Mouse (Mus musculus): ENCODE results near the gene Lmbrd1. TPM values are rescaled to one million over a fixed set of nuclear protein-coding genes. Genes with fewer than 3 reads are reported as not detected.

Gene Lmbrd1
- polyA plus RNA-seq, 1 experiment from 2014 or later = 29.8 TPM

- Histone ChIP-seq H3K4me3 (ENCODE audit: low read length) (peak overlapping the region; percentile 63), H3K27me3 (ENCODE audit: control insufficient read depth, insufficient read depth, low read length) (no peaks in the 10 kb centered on the region), H3K27ac (ENCODE audit: low read length) (peak overlapping the region; percentile 64), H3K4me1 (ENCODE audit: control insufficient read depth, insufficient read depth, low read length) (peaks cover 6% of the 10 kb centered on the region), H3K9me3 (replicated peaks; ENCODE audit: control insufficient read depth, low read length) (no peaks in the 10 kb centered on the region), H3K9ac (ENCODE audit: low read length) (peak overlapping the region; percentile 85), H3K4me2 (ENCODE audit: low read depth, low read length) (peak overlapping the region; percentile 82), H3K36me3 (ENCODE audit: control insufficient read depth, insufficient read depth) (no peaks in the 10 kb centered on the region)
- 3% methylated on average over 13 of the region's 13 CpGs for WGBS
- no peak for ATAC-seq (replicated peaks; ENCODE audit: extremely low read depth, insufficient read depth, low FRiP score)
Observed at GRCm38 (mm10) chr1:24679071-24679470, 641 bp downstream of the Lmbrd1 start.

GRCm38 (mm10) chr1:24680991-24681390 is 2.6 kb downstream of the Lmbrd1 start:
- H3K36me3 ChIP-seq (ENCODE audit: control insufficient read depth, insufficient read depth) = peaks cover 2% of the 10 kb centered on the region; the same call in 1 of the 2 replicates
- H3K9me3 ChIP-seq (replicated peaks; ENCODE audit: control insufficient read depth, low read length) = no peaks in the 10 kb centered on the region
- no peak overlapping the region for H3K4me3 ChIP-seq (ENCODE audit: low read length)
- peaks cover 6% of the 10 kb centered on the region for H3K4me1 ChIP-seq (ENCODE audit: control insufficient read depth, insufficient read depth, low read length)
- H3K27ac ChIP-seq (ENCODE audit: low read length) = no peak overlapping the region
- no peak overlapping the region for H3K9ac ChIP-seq (ENCODE audit: low read length)
- no peaks in the 10 kb centered on the region for H3K27me3 ChIP-seq (ENCODE audit: control insufficient read depth, insufficient read depth, low read length)
- WGBS = 94% methylated on average over 3 of the region's 3 CpGs
- H3K4me2 ChIP-seq (ENCODE audit: low read depth, low read length) = no peak overlapping the region
- ATAC-seq (replicated peaks; ENCODE audit: extremely low read depth, insufficient read depth, low FRiP score) = no peak

- 72% methylated on average over 3 of the region's 3 CpGs for WGBS
- no peak overlapping the region for H3K4me3 ChIP-seq (ENCODE audit: low read length)
- no peak for ATAC-seq (replicated peaks; ENCODE audit: extremely low read depth, insufficient read depth, low FRiP score)
Observed at GRCm38 (mm10) chr1:24681946-24682345, 3.5 kb downstream of the Lmbrd1 start.

GRCm38 (mm10) chr1:24683947-24684346 is 5.5 kb downstream of the Lmbrd1 start:
- Histone ChIP-seq H3K27ac (ENCODE audit: low read length) (no peak overlapping the region), H3K4me1 (ENCODE audit: control insufficient read depth, insufficient read depth, low read length) (peaks cover 6% of the 10 kb centered on the region), H3K36me3 (ENCODE audit: control insufficient read depth, insufficient read depth) (peaks cover 5% of the 10 kb centered on the region; the same call in 1 of the 2 replicates), H3K4me3 (ENCODE audit: low read length) (no peak overlapping the region), H3K27me3 (ENCODE audit: control insufficient read depth, insufficient read depth, low read length) (no peaks in the 10 kb centered on the region), H3K9ac (ENCODE audit: low read length) (no peak overlapping the region), H3K4me2 (ENCODE audit: low read depth, low read length) (no peak overlapping the region), H3K9me3 (replicated peaks; ENCODE audit: control insufficient read depth, low read length) (no peaks in the 10 kb centered on the region)
- peak; percentile 95 for ATAC-seq (replicated peaks; ENCODE audit: extremely low read depth, insufficient read depth, low FRiP score)
- 93% methylated on average over 1 of the region's 1 CpGs for WGBS

More at GRCm38 (mm10) chr1:24681946-24682345, 3.5 kb downstream of the Lmbrd1 start:
- Histone ChIP-seq H3K9ac (ENCODE audit: low read length) (no peak overlapping the region), H3K27me3 (ENCODE audit: control insufficient read depth, insufficient read depth, low read length) (no peaks in the 10 kb centered on the region), H3K9me3 (replicated peaks; ENCODE audit: control insufficient read depth, low read length) (no peaks in the 10 kb centered on the region), H3K4me2 (ENCODE audit: low read depth, low read length) (no peak overlapping the region), H3K4me1 (ENCODE audit: control insufficient read depth, insufficient read depth, low read length) (peaks cover 6% of the 10 kb centered on the region), H3K27ac (ENCODE audit: low read length) (no peak overlapping the region), H3K36me3 (ENCODE audit: control insufficient read depth, insufficient read depth) (peaks cover 5% of the 10 kb centered on the region; the same call in 1 of the 2 replicates)

GRCm38 (mm10) chr1:24685606-24686005 is 7.2 kb downstream of the Lmbrd1 start:
- no peaks in the 10 kb centered on the region for H3K27me3 ChIP-seq (ENCODE audit: control insufficient read depth, insufficient read depth, low read length)
- no peak overlapping the region for H3K4me2 ChIP-seq (ENCODE audit: low read depth, low read length)
- H3K9ac ChIP-seq (ENCODE audit: low read length) = no peak overlapping the region
- H3K27ac ChIP-seq (ENCODE audit: low read length) = no peak overlapping the region
- 91% methylated on average over 7 of the region's 7 CpGs for WGBS
- no peaks in the 10 kb centered on the region for H3K9me3 ChIP-seq (replicated peaks; ENCODE audit: control insufficient read depth, low read length)
- peaks cover 5% of the 10 kb centered on the region; the same call in 1 of the 2 replicates for H3K36me3 ChIP-seq (ENCODE audit: control insufficient read depth, insufficient read depth)
- H3K4me1 ChIP-seq (ENCODE audit: control insufficient read depth, insufficient read depth, low read length) = no peaks in the 10 kb centered on the region
- H3K4me3 ChIP-seq (ENCODE audit: low read length) = no peak overlapping the region
- no peak for ATAC-seq (replicated peaks; ENCODE audit: extremely low read depth, insufficient read depth, low FRiP score)

GRCm38 (mm10) chr1:24686235-24687021 is 8.0 kb downstream of the Lmbrd1 start:
- WGBS = 90% methylated on average over 4 of the region's 4 CpGs

GRCm38 (mm10) chr1:24697677-24698076 is 19.2 kb downstream of the Lmbrd1 start:
- H3K36me3 ChIP-seq (ENCODE audit: control insufficient read depth, insufficient read depth) = peaks cover 4% of the 10 kb centered on the region
- no peak overlapping the region for H3K27ac ChIP-seq (ENCODE audit: low read length)
- H3K9me3 ChIP-seq (replicated peaks; ENCODE audit: control insufficient read depth, low read length) = no peaks in the 10 kb centered on the region
- no peak for ATAC-seq (replicated peaks; ENCODE audit: extremely low read depth, insufficient read depth, low FRiP score)
- H3K27me3 ChIP-seq (ENCODE audit: control insufficient read depth, insufficient read depth, low read length) = no peaks in the 10 kb centered on the region
- no peak overlapping the region for H3K9ac ChIP-seq (ENCODE audit: low read length)
- H3K4me1 ChIP-seq (ENCODE audit: control insufficient read depth, insufficient read depth, low read length) = peaks cover 5% of the 10 kb centered on the region; the same call in 1 of the 2 replicates
- no peak overlapping the region for H3K4me3 ChIP-seq (ENCODE audit: low read length)
- WGBS = 86% methylated on average over 3 of the region's 3 CpGs
- no peak overlapping the region for H3K4me2 ChIP-seq (ENCODE audit: low read depth, low read length)

More at GRCm38 (mm10) chr1:24686235-24687021, 8.0 kb downstream of the Lmbrd1 start:
- H3K9me3 ChIP-seq (replicated peaks; ENCODE audit: control insufficient read depth, low read length) = no peaks in the 10 kb centered on the region
- no peak overlapping the region for H3K4me2 ChIP-seq (ENCODE audit: low read depth, low read length)
- peaks cover 5% of the 10 kb centered on the region; the same call in 1 of the 2 replicates for H3K36me3 ChIP-seq (ENCODE audit: control insufficient read depth, insufficient read depth)
- no peak for ATAC-seq (replicated peaks; ENCODE audit: extremely low read depth, insufficient read depth, low FRiP score)
- H3K27ac ChIP-seq (ENCODE audit: low read length) = no peak overlapping the region
- no peaks in the 10 kb centered on the region for H3K27me3 ChIP-seq (ENCODE audit: control insufficient read depth, insufficient read depth, low read length)
- H3K4me1 ChIP-seq (ENCODE audit: control insufficient read depth, insufficient read depth, low read length) = no peaks in the 10 kb centered on the region
- no peak overlapping the region for H3K9ac ChIP-seq (ENCODE audit: low read length)
- no peak overlapping the region for H3K4me3 ChIP-seq (ENCODE audit: low read length)

GRCm38 (mm10) chr1:24698146-24698880 is 19.9 kb downstream of the Lmbrd1 start:
- Histone ChIP-seq H3K27me3 (ENCODE audit: control insufficient read depth, insufficient read depth, low read length) (no peaks in the 10 kb centered on the region), H3K9ac (ENCODE audit: low read length) (no peak overlapping the region), H3K36me3 (ENCODE audit: control insufficient read depth, insufficient read depth) (peaks cover under 1% of the 10 kb centered on the region), H3K27ac (ENCODE audit: low read length) (no peak overlapping the region), H3K4me3 (ENCODE audit: low read length) (no peak overlapping the region), H3K4me2 (ENCODE audit: low read depth, low read length) (no peak overlapping the region), H3K4me1 (ENCODE audit: control insufficient read depth, insufficient read depth, low read length) (peaks cover 7% of the 10 kb centered on the region; the same call in 1 of the 2 replicates), H3K9me3 (replicated peaks; ENCODE audit: control insufficient read depth, low read length) (no peaks in the 10 kb centered on the region)
- WGBS = 70% methylated on average over 9 of the region's 9 CpGs
- no peak for ATAC-seq (replicated peaks; ENCODE audit: extremely low read depth, insufficient read depth, low FRiP score)

- H3K9ac ChIP-seq (ENCODE audit: low read length) = no peak overlapping the region
- H3K9me3 ChIP-seq (replicated peaks; ENCODE audit: control insufficient read depth, low read length) = no peaks in the 10 kb centered on the region
- no peaks in the 10 kb centered on the region for H3K27me3 ChIP-seq (ENCODE audit: control insufficient read depth, insufficient read depth, low read length)
- H3K36me3 ChIP-seq (ENCODE audit: control insufficient read depth, insufficient read depth) = no peaks in the 10 kb centered on the region; the same call in 1 of the 2 replicates
- peak; percentile 85 for ATAC-seq (replicated peaks; ENCODE audit: extremely low read depth, insufficient read depth, low FRiP score)
- H3K4me3 ChIP-seq (ENCODE audit: low read length) = peak overlapping the region; percentile 7; the same call in 1 of the 2 replicates
- H3K4me2 ChIP-seq (ENCODE audit: low read depth, low read length) = peak overlapping the region; percentile 41
- H3K4me1 ChIP-seq (ENCODE audit: control insufficient read depth, insufficient read depth, low read length) = peaks cover 7% of the 10 kb centered on the region; the same call in 1 of the 2 replicates
- no peak overlapping the region for H3K27ac ChIP-seq (ENCODE audit: low read length)
- WGBS = 14% methylated on average over 9 of the region's 9 CpGs
Observed at GRCm38 (mm10) chr1:24699320-24699719, 20.9 kb downstream of the Lmbrd1 start.

All from heart, embryonic 16.5 days (tissue).